Mouse (Mus musculus) 416B (cell line): ENCODE measurements around the gene Asb17.
"Not testable (repeated sequence)": the region's sequence is repeated elsewhere in the genome, so short reads cannot be mapped to it uniquely, and the experiment has no call there.

Source experiments
- DNase-seq: peaks from one replicate; pipeline ENCODE4 v3.0.0; 2011; ENCODE audit warnings: low read depth

The Asb17 gene

GRCm38 (mm10) chr3:153844030-153844429, at the start of gene Asb17:
Gene Asb17, plus strand, starts transcription at chr3:153844209.
- no peak for DNase-seq

DNA sequence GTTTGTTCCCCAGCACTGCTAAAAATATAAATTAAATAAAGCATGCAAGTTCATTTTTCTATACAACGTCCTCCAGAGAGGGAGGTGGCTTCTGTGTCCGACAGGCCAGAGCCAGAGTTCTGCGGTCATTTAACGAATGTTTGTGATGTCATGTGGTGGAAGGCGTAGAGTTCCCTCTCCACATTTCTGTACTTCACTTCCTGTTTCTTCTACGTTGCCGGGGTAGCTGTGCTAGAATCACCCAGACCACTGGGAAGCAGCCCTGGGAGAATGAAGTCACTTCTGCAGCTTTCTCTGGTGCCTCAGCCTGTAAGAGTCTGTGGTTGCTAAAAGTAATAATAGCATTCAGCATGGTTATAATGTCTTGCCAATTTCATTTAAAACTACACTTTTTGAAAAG, 46.4 kb upstream of the Asb17 start:
- DNase-seq: peak; percentile 1

DNA sequence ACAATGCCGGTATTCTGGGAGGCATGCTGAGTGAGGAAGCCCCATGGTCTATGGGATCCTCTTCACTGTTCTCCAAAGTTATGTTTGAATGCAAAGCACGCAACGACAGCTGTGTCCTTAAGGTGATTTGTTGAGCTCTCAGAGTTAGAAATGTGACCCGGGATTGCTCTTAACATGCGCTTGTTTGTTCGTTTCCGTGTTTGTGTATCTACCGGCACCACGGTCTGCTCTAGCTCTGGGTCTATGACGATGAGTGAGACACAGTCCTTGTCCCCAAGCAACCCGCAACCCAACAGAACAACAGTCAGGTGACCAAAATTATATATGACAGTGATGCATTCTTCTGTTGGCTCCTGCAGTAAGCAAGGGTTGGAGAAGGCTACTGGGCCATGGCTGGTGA, 44.4 kb upstream of the Asb17 start:
- DNase-seq: no peak

- DNase-seq: no peak
Observed at GRCm38 (mm10) chr3:153800690-153801089, 43.3 kb upstream of the Asb17 start.

GRCm38 (mm10) chr3:153801541-153801940, 42.5 kb upstream of the Asb17 start:
- no peak for DNase-seq

- DNase-seq: no peak
Observed at GRCm38 (mm10) chr3:153802640-153803039, 41.4 kb upstream of the Asb17 start.

DNA sequence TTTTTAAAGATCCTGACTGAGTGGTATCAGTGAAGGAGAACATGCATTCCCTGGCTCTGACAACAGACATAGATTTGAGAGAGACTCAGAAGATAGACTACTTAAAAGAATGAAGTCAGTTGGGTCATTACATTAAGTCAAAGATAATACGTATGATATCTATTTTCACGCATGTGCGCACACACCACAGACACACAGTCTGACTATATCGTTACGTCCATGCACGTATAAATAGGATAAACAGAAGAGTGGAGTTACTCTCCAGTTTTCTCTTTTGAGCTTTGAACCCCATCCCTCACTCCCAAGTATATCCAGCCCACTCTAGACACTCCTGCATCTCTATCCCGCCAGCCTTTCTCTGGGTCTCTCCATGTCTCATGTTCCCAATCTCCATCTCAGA, 40.0 kb upstream of the Asb17 start:
- DNase-seq: no peak

- DNase-seq: peak; percentile 59
Observed at GRCm38 (mm10) chr3:153806077-153806772, 37.8 kb upstream of the Asb17 start.

DNA sequence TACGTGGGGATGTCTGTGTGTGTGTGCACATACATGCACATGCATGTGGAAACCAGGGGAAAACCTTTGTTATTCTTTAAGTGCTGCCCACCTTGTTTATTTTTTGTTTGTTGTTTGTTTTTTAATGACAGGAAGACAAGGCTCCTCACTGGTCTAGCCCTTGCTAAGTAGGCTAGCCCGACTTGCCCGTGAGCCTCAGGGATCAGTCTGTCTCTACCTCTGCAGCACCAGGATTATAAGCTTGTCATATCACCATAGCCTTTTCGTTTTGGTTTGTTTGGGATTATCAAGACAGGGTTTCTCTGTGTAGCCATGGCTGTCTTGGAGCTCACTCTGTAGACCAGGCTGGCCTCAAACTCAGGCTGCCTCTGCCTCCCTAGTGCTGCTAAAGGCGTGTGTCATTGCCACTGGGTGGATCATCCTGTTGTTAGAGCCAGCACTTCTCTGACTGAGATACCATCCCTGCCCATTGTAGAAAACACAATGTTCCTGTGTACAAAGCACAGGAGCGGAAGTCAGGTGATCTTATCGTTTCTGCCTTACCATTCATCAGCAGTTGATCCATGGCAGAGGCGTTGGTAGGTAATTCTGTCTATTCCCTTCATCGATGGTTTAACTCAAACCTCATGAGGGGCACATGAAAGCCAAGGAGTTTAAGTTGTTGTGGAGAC, 37.1 kb upstream of the Asb17 start:
- no peak for DNase-seq

DNA sequence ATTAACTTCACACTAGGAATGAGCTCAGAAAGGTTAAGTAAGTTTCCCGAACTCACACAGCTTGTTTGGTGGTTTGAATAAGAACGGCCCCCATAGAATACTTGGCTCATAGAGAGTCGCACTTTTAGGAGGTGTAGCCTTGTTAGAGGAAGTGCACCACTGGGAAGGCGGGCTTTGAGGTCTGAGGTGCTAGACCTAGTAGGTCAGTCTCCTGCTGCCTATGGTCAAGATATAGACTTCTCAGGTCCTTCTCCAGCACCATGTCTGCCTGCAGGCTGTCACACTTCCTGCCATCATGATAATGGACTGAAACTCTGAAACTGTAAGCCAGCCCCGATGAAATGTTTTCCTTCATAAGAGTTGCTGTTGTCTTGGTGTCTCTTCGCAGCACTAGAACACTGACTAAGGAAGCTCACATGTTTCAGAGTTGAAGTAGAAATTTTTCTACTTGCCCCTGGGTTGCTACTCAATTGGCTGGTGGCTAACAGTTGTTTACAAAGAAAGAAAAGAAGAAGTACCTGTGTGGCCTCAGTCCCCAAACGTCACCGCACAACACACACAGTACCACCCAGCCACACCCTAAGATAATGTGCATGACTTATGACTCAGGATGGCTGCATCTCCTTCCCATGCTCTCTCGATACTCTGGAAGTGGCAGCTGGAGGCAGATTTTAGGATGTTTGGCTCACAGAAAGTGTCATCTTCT, 36.4 kb upstream of the Asb17 start:
- DNase-seq: no peak

DNA sequence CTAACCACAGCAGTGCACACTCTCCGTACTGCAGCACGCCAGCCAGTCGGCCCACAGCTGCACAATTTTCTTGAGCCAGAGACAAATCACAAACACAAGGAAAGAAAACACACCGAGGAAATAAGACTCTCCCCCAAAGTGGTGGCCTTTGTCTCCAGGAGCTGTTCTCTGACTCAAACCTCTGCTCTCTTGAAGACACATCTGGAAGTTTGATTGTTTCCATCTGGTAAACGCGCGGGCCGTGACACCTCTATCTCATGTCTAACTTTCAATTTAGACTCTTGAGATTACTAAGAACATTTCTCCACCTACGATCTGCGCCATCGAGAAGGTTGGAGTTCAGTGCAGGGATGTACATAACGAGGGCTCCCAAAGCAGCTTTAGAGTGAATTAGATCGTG, 35.6 kb upstream of the Asb17 start:
- DNase-seq: no peak

DNA sequence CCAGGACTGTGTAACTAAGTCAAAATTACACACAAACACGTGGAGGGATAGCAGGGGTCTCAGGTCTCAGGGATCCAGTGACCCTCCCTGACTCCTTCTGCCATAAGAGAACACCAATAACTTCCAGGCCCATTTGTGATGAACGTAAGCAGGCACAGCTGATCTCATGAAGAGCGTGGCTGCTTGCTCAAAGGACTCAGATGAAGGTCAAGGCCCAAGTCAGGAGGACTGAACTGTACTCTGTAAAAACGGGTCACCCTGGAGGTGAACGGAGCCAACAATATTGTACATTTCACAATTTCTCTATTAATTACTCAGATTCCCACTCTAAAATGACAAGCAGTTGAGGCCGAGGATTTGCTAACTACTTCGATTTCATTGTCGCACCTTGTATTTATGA, 30.0 kb upstream of the Asb17 start:
- DNase-seq: no peak

DNA sequence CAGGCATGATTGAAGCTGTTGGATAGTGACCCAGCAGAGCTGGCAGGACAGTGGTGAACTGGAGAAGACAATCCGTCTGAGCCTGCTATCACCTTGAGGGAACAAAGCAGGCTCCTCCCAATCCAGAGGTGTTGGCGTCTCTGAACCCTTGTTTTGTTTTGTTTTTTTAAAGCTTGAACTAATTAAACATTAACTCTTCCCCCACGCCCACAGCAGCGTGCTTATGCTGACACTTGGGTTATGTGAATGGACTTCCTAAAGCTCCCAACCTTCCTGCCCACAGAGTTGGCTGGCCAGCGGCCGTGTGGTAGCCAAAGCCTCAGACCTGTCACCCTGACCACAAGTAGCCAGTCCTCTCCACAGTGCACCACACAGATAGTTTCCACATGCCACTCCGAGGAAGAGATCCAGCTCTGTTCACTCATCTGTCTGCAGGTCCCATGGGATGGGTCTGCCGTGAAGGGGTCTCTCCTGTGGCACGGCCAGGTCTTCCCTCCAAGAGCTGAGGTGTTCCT, 26.6 kb upstream of the Asb17 start:
- no peak for DNase-seq

- peak; percentile 15 for DNase-seq
Observed at GRCm38 (mm10) chr3:153818723-153819122, 25.3 kb upstream of the Asb17 start.

- no peak for DNase-seq
Observed at GRCm38 (mm10) chr3:153819438-153819837, 24.6 kb upstream of the Asb17 start.

- no peak for DNase-seq
Observed at GRCm38 (mm10) chr3:153823671-153824515, 20.1 kb upstream of the Asb17 start.

- DNase-seq: no peak
Observed at GRCm38 (mm10) chr3:153825197-153825596, 18.8 kb upstream of the Asb17 start.

GRCm38 (mm10) chr3:153826616-153827015, 17.4 kb upstream of the Asb17 start:
- DNase-seq: peak; percentile 8

DNA sequence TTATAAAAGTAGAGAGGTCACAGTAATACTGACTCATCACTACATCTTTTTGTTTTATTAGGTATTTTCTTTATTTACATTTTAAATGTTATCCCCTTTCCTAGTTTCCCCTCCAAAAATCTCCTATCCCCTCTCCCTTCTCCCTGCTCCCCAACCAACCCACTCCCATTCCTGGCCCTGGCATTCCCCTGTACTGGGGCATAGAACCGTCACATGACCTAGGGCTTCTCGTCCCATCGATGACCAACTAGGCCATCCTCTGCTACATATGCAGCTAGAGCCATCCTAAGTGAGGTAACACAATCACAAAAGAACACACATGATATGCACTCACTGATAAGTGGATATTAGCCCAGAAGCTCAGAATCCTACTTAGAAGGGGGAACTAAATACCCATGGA, 14.2 kb upstream of the Asb17 start:
- not testable (repeated sequence) for DNase-seq

DNA sequence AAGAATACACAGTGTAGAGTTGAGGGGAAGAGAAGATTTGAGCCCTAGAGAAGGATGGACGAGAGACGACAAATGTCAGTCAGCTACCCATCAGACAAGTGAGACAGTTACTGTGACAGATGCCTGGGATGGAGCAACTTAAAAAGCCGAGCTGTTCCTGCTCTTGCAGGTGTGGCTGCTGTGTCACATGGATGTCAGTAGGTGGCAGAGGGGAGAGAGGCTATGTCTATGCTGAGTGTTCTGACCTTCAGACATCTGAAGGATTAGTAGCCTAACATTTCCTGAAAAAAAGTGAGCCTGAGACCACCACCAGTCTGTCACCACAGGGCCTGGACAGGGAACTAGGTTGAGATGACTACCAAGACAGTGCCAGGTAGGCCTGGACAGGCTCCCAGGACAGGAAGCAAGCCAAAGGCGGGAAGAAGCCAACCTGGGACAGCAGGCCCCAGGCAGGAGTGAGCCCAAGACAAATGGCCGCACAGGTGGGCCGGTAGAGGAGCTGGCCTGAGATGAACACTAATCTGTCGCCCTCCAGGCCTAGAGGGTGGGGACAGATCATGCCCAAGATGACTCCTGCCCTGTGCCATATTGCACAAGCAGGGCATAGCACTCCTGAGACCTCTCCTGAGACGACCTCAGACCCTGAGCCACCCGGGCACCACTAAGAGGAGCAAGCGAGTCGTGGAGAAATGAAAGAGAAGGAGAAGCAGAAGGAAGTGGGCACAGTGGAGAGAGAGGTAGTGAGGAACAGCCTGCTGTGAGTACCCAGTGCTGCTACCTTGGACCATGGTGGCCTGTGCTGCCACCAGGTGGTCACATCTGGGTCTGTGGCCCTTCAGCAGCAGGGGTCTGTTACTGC, 12.8 kb upstream of the Asb17 start:
- DNase-seq: peak; percentile 43
